Mouse (Mus musculus): ENCODE data around the gene Rapgef4. TPM values are rescaled to one million over a fixed set of nuclear protein-coding genes. Genes with fewer than 3 reads are reported as not detected.

The Rapgef4 gene
- polyA plus RNA-seq, 1 experiment from 2014 or later, result 12.5 TPM

DNA sequence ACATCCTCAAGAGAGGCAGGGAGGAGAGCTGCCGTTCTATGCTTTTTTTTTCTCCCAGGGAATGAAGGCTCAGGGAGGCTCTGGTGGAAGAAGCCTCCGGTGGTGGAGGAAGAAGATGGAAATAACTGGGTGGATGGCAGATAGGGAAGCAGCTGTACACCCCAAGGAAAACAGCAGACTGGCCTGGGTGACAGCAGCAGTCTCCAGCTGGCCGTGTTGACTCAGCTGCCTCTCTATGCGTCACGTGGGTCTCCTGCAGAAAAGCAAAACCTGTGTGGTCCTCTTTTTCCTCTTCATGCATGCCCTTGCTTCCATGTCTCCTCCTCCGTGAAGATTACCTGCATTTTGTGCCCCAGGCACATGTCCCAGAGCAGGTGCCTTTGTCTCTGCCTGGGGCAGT lies 7.5 kb downstream of the Rapgef4 start:
- Histone ChIP-seq H3K36me3 (no peaks in the 10 kb centered on the region), H3K9me3 (no peaks in the 10 kb centered on the region), H3K4me2 (replicated peaks) (no peak overlapping the region), H3K4me3 (replicated peaks) (no peak overlapping the region), H3K27me3 (no peaks in the 10 kb centered on the region), H3K9ac (replicated peaks) (no peak overlapping the region), H3K27ac (no peak overlapping the region), H3K4me1 (replicated peaks) (peaks cover 5% of the 10 kb centered on the region; the same call in 1 of the 2 replicates)
- 71% methylated on average over 6 of the region's 6 CpGs for WGBS
- no peak for ATAC-seq

DNA sequence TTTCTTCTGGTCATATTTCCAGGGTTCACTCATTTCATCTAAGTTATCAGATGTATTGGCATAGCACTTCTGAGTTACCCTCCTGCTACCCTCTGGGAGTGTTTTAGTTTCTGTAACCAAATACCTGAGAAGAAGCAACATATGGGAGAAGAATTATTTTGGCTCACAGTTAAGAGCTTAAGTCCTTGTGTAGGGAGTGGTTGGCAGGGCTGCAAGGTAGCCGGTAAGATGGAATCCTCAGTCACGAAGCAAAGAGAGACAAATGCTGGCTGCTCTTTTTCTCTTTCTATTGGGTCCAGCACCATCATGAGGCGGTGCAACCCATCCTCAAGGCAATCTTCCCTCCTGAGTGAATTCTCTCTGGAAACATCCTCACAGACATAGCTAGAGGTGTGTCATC lies 11.1 kb downstream of the Rapgef4 start:
- no peaks in the 10 kb centered on the region for H3K27me3 ChIP-seq
- no peaks in the 10 kb centered on the region for H3K9me3 ChIP-seq
- 95% methylated on average over 3 of the region's 3 CpGs for WGBS
- H3K36me3 ChIP-seq, result no peaks in the 10 kb centered on the region
- no peak overlapping the region for H3K4me2 ChIP-seq (replicated peaks)
- no peak overlapping the region for H3K4me3 ChIP-seq (replicated peaks)
- H3K4me1 ChIP-seq (replicated peaks), result no peaks in the 10 kb centered on the region; the same call in 1 of the 2 replicates
- H3K9ac ChIP-seq (replicated peaks), result no peak overlapping the region
- H3K27ac ChIP-seq, result no peak overlapping the region
- no peak for ATAC-seq

DNA sequence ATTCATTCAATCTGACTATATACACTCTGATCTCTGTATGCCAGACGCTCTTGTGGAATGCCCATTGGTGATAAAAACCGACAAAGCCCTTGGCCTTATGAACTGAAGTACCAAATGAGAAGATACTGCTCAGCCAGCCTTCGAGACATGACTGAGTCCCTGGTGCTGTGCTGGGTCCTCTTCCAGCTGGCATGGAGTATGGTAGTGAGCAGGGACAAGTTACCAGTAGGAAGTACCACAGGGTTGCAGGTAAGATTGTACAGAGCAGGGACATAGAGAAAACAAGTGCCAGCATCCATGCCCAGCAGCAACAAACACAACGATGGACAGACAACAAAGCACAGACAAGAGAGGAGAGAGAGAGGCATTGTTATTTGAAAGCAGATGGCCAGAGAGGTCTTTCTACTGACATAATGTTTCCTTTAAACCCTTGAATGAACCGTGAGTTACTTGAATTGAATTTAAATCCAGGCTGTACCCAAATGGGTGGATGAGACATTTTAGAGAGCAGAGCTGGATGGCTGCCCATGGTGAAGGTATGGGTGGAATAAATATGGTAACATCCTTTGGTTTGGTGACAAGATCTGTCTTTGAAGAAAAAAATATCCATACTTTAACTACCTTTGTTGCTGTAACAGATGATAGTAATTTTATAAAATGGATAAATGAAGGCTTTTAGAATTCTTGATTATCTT lies 12.8 kb downstream of the Rapgef4 start:
- 85% methylated on average over 5 of the region's 5 CpGs for WGBS
- no peak overlapping the region for H3K9ac ChIP-seq (replicated peaks)
- no peaks in the 10 kb centered on the region for H3K9me3 ChIP-seq

GRCm38 (mm10) chr2:71998531-71998930 lies 17.5 kb downstream of the Rapgef4 start:
- no peak overlapping the region for H3K27ac ChIP-seq
- no peak overlapping the region for H3K9ac ChIP-seq (replicated peaks)
- H3K4me1 ChIP-seq (replicated peaks), result no peaks in the 10 kb centered on the region
- no peak overlapping the region for H3K4me3 ChIP-seq (replicated peaks)
- no peaks in the 10 kb centered on the region for H3K9me3 ChIP-seq
- no peaks in the 10 kb centered on the region for H3K27me3 ChIP-seq
- no peak overlapping the region for H3K4me2 ChIP-seq (replicated peaks)
- ATAC-seq, result no peak
- 94% methylated on average over 2 of the region's 2 CpGs for whole genome bisulfite sequencing
- H3K36me3 ChIP-seq, result no peaks in the 10 kb centered on the region

More for the DNA sequence above, 12.8 kb downstream of the Rapgef4 start:
- Histone ChIP-seq H3K4me2 (replicated peaks) (no peak overlapping the region), H3K27ac (no peak overlapping the region), H3K36me3 (no peaks in the 10 kb centered on the region), H3K4me3 (replicated peaks) (no peak overlapping the region), H3K4me1 (replicated peaks) (no peaks in the 10 kb centered on the region), H3K27me3 (no peaks in the 10 kb centered on the region)
- no peak for ATAC-seq

GRCm38 (mm10) chr2:72000102-72000501 lies 19.1 kb downstream of the Rapgef4 start:
- no peaks in the 10 kb centered on the region for H3K9me3 ChIP-seq
- no peak overlapping the region for H3K4me2 ChIP-seq (replicated peaks)
- no peaks in the 10 kb centered on the region for H3K4me1 ChIP-seq (replicated peaks)
- no peak overlapping the region for H3K4me3 ChIP-seq (replicated peaks)
- 79% methylated on average over 2 of the region's 2 CpGs for WGBS
- H3K9ac ChIP-seq (replicated peaks), result no peak overlapping the region
- ATAC-seq, result no peak
- no peaks in the 10 kb centered on the region for H3K27me3 ChIP-seq
- H3K27ac ChIP-seq, result no peak overlapping the region
- no peaks in the 10 kb centered on the region for H3K36me3 ChIP-seq

- Histone ChIP-seq H3K27me3 (no peaks in the 10 kb centered on the region), H3K4me3 (replicated peaks) (no peak overlapping the region), H3K27ac (no peak overlapping the region), H3K9ac (replicated peaks) (no peak overlapping the region), H3K36me3 (no peaks in the 10 kb centered on the region), H3K9me3 (peaks cover 3% of the 10 kb centered on the region; the same call in 1 of the 2 replicates), H3K4me1 (replicated peaks) (no peaks in the 10 kb centered on the region), H3K4me2 (replicated peaks) (no peak overlapping the region)
- ATAC-seq, result no peak
- 77% methylated on average over 5 of the region's 5 CpGs for WGBS
These were observed 21.9 kb downstream of the Rapgef4 start for GRCm38 (mm10) chr2:72002843-72003370.

DNA sequence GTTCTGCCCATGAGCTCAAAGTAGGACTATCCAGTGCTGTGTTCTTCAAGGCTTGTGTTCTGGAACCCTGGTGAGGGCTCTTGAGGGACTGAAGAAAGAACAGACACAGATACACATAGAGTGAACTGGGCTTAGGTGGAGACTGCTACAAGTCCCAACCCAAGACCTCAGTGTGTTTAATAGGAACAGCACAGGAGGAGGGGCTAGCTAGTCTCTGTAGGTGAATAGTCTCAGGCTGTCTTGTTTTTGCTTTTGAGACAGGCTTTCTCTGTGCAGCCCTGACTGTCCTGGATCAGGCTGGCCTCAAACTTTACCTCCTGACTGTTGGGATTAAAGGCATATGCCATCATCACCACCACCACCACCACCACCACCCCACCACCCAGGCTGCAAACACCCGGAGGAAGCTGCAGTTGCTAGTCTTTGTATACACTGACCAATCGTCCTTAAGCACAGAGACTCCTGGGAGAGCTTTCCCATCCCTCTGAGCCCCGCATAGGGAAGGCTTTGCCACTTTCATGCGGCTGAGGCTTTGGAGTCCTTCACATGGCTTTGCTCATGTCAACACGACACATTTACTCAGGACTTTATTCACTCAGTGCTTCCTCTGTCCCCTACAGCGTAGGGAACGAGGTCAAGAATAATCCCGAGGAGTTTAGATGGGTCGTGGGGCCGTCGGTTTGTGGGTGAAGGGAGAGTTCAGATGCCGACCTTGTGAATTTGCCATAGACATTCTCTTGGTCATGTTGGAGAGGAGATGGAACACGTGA lies 22.9 kb downstream of the Rapgef4 start:
- no peak overlapping the region for H3K4me3 ChIP-seq (replicated peaks)
- no peak for ATAC-seq
- no peaks in the 10 kb centered on the region for H3K36me3 ChIP-seq
- peaks cover 7% of the 10 kb centered on the region; the same call in 1 of the 2 replicates for H3K9me3 ChIP-seq
- H3K27me3 ChIP-seq, result no peaks in the 10 kb centered on the region
- no peak overlapping the region for H3K9ac ChIP-seq (replicated peaks)
- no peak overlapping the region for H3K4me2 ChIP-seq (replicated peaks)
- 86% methylated on average over 13 of the region's 13 CpGs for WGBS
- H3K27ac ChIP-seq, result no peak overlapping the region
- H3K4me1 ChIP-seq (replicated peaks), result no peaks in the 10 kb centered on the region

DNA sequence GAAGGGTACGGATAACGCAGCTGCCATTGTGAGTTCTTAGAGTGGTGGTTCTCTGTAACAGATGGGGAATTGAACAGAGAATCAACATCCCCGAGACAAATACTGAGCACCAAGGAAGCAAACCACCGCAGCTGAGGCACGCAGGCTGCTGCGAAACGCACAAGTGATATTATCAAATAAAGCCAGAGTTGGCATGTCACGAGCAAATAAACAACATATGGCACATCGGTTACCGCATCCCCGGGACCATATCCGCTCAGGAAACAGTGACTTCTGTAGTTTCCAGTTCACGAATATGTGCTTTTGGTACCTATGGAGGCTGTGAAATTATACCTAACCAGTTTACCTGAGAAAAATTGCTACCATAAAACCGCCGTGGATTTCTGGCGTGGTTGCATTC lies 24.0 kb downstream of the Rapgef4 start:
- ATAC-seq, result no peak
- 89% methylated on average over 16 of the region's 16 CpGs for WGBS

DNA sequence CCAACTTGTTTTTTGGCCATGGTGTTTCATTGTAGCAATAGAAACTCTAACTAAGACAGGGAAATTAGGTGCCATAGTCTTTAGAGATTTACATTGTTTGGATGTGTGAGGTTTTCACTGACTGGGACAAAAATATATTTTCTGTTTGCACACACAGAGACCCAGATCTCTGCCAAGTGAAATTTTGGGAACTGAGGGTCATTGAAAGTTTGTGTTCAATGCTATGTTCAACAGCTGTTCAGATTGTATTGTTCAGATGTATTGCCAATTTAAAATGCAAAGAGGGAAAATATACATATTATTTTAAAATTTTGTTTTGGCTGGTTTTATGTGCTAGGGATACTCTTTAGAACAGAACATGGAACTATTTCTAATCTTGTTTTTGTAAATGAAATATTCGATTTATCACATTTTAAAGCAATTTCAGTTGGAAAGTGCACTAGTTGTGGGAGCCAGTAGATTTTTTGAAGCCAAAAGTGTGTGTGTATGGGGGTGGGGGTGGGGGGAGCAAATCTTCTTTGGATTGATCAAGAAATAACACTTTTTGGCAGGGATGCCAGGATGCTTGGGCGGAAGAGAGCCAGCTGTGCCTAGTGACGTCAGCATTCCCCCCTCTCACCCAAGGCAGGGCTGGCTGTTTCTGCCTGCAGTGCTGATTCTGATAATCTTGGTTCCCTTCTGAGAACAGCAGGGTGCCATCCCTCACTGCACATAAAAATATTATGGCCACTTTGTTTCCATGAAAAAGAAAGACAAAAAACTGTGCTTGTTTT lies 28.6 kb downstream of the Rapgef4 start:
- 74% methylated on average over 3 of the region's 3 CpGs for WGBS
- no peaks in the 10 kb centered on the region for H3K36me3 ChIP-seq
- H3K27ac ChIP-seq, result no peak overlapping the region
- ATAC-seq, result no peak
- H3K9me3 ChIP-seq, result peaks cover 7% of the 10 kb centered on the region; the same call in 1 of the 2 replicates
- no peaks in the 10 kb centered on the region for H3K4me1 ChIP-seq (replicated peaks)
- H3K4me3 ChIP-seq (replicated peaks), result no peak overlapping the region
- no peaks in the 10 kb centered on the region for H3K27me3 ChIP-seq
- no peak overlapping the region for H3K9ac ChIP-seq (replicated peaks)
- H3K4me2 ChIP-seq (replicated peaks), result no peak overlapping the region

More for the DNA sequence above, 24.0 kb downstream of the Rapgef4 start:
- Histone ChIP-seq H3K9ac (replicated peaks) (no peak overlapping the region), H3K27me3 (no peaks in the 10 kb centered on the region), H3K9me3 (peaks cover 7% of the 10 kb centered on the region; the same call in 1 of the 2 replicates), H3K4me3 (replicated peaks) (no peak overlapping the region), H3K4me2 (replicated peaks) (no peak overlapping the region), H3K36me3 (no peaks in the 10 kb centered on the region), H3K4me1 (replicated peaks) (no peaks in the 10 kb centered on the region), H3K27ac (no peak overlapping the region)

GRCm38 (mm10) chr2:72015366-72015765 lies 34.3 kb downstream of the Rapgef4 start:
- WGBS, result 80% methylated on average over 8 of the region's 8 CpGs
- H3K9me3 ChIP-seq, result no peaks in the 10 kb centered on the region
- ATAC-seq, result no peak

GRCm38 (mm10) chr2:72016013-72016412 lies 35.0 kb downstream of the Rapgef4 start:
- no peak overlapping the region for H3K27ac ChIP-seq
- no peaks in the 10 kb centered on the region for H3K27me3 ChIP-seq
- H3K9ac ChIP-seq (replicated peaks), result no peak overlapping the region
- no peak overlapping the region for H3K4me3 ChIP-seq (replicated peaks)
- H3K36me3 ChIP-seq, result no peaks in the 10 kb centered on the region
- H3K9me3 ChIP-seq, result no peaks in the 10 kb centered on the region
- H3K4me1 ChIP-seq (replicated peaks), result no peaks in the 10 kb centered on the region
- ATAC-seq, result no peak
- no peak overlapping the region for H3K4me2 ChIP-seq (replicated peaks)
- whole genome bisulfite sequencing, result 40% methylated on average over 5 of the region's 5 CpGs

More at GRCm38 (mm10) chr2:72015366-72015765, 34.3 kb downstream of the Rapgef4 start:
- Histone ChIP-seq H3K27me3 (no peaks in the 10 kb centered on the region), H3K4me1 (replicated peaks) (no peaks in the 10 kb centered on the region), H3K9ac (replicated peaks) (no peak overlapping the region), H3K4me3 (replicated peaks) (no peak overlapping the region), H3K27ac (no peak overlapping the region), H3K4me2 (replicated peaks) (no peak overlapping the region), H3K36me3 (no peaks in the 10 kb centered on the region)

DNA sequence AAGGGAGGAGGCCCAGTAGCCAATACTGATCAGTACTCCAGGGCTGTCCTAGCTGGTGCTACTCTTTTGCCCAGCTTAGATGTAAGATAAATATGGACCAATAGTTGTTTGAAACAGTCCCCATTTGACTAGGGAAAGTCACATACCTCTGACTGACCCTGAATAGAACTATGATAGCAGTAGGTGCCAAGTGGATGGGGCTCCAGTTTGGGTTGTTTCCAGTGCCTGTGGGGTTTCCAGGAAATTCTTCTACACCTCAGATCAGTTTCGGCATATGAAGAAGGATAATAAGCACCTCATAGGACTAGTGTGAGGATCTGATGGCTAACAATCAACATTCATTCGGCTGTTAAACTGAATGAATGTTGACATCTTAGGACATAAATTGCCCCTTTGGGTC lies 36.1 kb downstream of the Rapgef4 start:
- 98% methylated on average over 2 of the region's 2 CpGs for WGBS
- Histone ChIP-seq H3K36me3 (no peaks in the 10 kb centered on the region), H3K4me2 (replicated peaks) (no peak overlapping the region), H3K27me3 (no peaks in the 10 kb centered on the region), H3K4me3 (replicated peaks) (no peak overlapping the region), H3K9ac (replicated peaks) (no peak overlapping the region), H3K27ac (no peak overlapping the region), H3K9me3 (no peaks in the 10 kb centered on the region), H3K4me1 (replicated peaks) (no peaks in the 10 kb centered on the region)
- no peak for ATAC-seq
